Mouse (Mus musculus): ENCODE measurements around the gene Gpbar1.
"Not testable (repeated sequence)": the region's sequence is repeated elsewhere in the genome, so short reads cannot be mapped to it uniquely, and the experiment has no call there.

The Gpbar1 gene

GRCm38 (mm10) chr1:74326916-74327315, 48.6 kb downstream of the Gpbar1 start:
- DNase-seq (ENCODE audit: low read depth), result not testable (repeated sequence)
